Mouse (Mus musculus) B cell, adult (primary cell): ENCODE measurements around the gene Slc5a6. TPM values are rescaled to one million over a fixed set of nuclear protein-coding genes. Genes with fewer than 3 reads are reported as not detected.

ENCODE experiments used
- total RNA-seq: library from RNA; stranded (reverse); gene quantifications from 4 replicates; pipeline ENCODE4 v1.2.4, GENCODE M21; 2023; ENCODE audit not compliant: inconsistent age

Gene Slc5a6
- 9.7 to 14.3 TPM (median 10.6 TPM) in 4 replicates for total RNA-seq

DNA sequence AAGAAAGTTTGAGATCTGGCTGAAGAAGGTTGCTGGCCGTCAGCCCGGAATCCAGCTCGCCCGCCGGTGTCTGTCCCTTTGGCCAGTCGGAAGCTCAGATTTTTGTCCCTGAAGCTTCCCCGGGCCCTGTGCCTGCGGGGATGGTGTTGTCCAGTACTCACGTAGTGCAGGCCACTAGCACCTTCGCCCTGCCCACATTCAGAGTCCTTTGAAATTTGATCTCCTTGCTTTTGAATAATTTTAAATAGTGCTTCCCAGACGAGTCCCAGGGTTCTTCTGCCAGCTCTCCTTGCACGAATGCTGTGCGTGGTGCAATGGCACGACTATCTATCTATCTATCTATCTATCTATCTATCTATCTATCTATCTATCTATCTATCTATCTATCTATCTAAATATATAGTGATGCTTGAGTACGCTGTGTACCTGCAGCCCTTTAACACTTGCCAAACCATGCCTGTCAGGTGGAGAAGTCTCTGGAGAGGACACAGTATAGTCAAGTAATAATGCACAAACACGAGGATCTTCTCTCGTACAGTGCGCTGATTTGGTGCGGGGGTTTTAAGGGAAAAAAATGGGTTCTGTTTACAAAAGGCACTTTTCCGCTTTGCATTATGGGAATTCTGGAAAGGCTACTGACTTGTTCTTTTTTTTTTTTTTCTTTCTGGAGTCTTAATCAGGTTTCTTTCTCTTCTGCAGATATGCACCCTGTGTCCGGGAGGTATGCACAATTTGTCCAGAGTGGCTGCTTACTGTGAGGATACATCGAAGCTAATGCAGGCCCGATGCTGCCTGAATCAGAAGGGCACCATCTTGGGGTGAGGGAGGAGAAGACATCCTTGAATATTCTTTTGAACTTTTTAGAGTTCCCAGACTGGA, at the start of gene Slc5a6:
Slc5a6 (minus strand) TSS at position 162 of the 879 bp plus-strand sequence.

GRCm38 (mm10) chr5:31054261-31055215, 5.8 kb upstream of the Slc5a6 start, which contains the start of gene Cad:
Cad (plus strand) TSS chr5:31054780.

GRCm38 (mm10) chr5:31047848-31048762, 619 bp downstream of the Slc5a6 start, which contains the start of gene Atraid:
Atraid (plus strand) TSS chr5:31048312.

Other genes with a start within 250 kb of the Slc5a6 start
- 7.1 to 8.0 TPM (median 7.9 TPM) in 4 replicates for gene Mapre3, start 234.3 kb downstream of the Slc5a6 start, total RNA-seq
- gene Tmem214, start 180.9 kb downstream of the Slc5a6 start, total RNA-seq: 41.6 to 48.8 TPM (median 46.7 TPM) in 4 replicates
- gene Agbl5, start 160.2 kb downstream of the Slc5a6 start, total RNA-seq: 16.6 to 22.1 TPM (median 20.9 TPM) in 4 replicates
- gene Ost4, start 141.1 kb downstream of the Slc5a6 start, total RNA-seq: 159 to 190 TPM (median 185 TPM) in 4 replicates
- gene Emilin1, start 135.5 kb downstream of the Slc5a6 start, total RNA-seq: 0.94 to 2.2 TPM (median 1.3 TPM) in 4 replicates
- 11.8 to 19.5 TPM (median 13.3 TPM) in 4 replicates for gene Khk, start 127.5 kb downstream of the Slc5a6 start, total RNA-seq
- gene Cgref1, start 103.3 kb downstream of the Slc5a6 start, total RNA-seq: not detected in 4 replicates
- gene Preb, start 88.6 kb downstream of the Slc5a6 start, total RNA-seq: 173 to 178 TPM (median 174 TPM) in 4 replicates
- 0.16 TPM in 1 of 4 replicates, not detected in the others for gene Tcf23, start 80.3 kb downstream of the Slc5a6 start, total RNA-seq
- 34.7 to 50.5 TPM (median 41.7 TPM) in 4 replicates for gene Atraid, start 612 bp downstream of the Slc5a6 start, total RNA-seq
- gene Cad, start 5.9 kb upstream of the Slc5a6 start, total RNA-seq: 57.4 to 64.3 TPM (median 61.9 TPM) in 4 replicates
- gene Dnajc5g, start 57.4 kb upstream of the Slc5a6 start, total RNA-seq: not detected in 4 replicates
- gene Slc30a3, start 59.3 kb upstream of the Slc5a6 start, total RNA-seq: 0.22 to 1.9 TPM (median 0.54 TPM) in 3 of 4 replicates, not detected in the other
- gene Trim54, start 67.8 kb upstream of the Slc5a6 start, total RNA-seq: not detected in 4 replicates
- gene Ucn, start 89.9 kb upstream of the Slc5a6 start, total RNA-seq: not detected in 4 replicates
- 16.5 to 23.3 TPM (median 19.8 TPM) in 4 replicates for gene Mpv17, start 105.3 kb upstream of the Slc5a6 start, total RNA-seq
- gene Gm29609, start 131.0 kb upstream of the Slc5a6 start, total RNA-seq: 3.2 to 5.6 TPM (median 4.2 TPM) in 4 replicates
- 171 to 195 TPM (median 190 TPM) in 4 replicates for gene Gtf3c2, start 131.2 kb upstream of the Slc5a6 start, total RNA-seq
- 74.9 to 85.8 TPM (median 84.0 TPM) in 4 replicates for gene Snx17, start 144.3 kb upstream of the Slc5a6 start, total RNA-seq
- gene Eif2b4, start 144.5 kb upstream of the Slc5a6 start, total RNA-seq: 33.8 to 58.0 TPM (median 38.8 TPM) in 4 replicates
- 62.3 to 67.0 TPM (median 65.8 TPM) in 4 replicates for gene Zfp513, start 153.4 kb upstream of the Slc5a6 start, total RNA-seq
- gene Ppm1g, start 171.8 kb upstream of the Slc5a6 start, total RNA-seq: 154 to 202 TPM (median 169 TPM) in 4 replicates
- 314 to 335 TPM (median 321 TPM) in 4 replicates for gene Nrbp1, start 191.9 kb upstream of the Slc5a6 start, total RNA-seq
- 2.1 TPM in 1 of 4 replicates, not detected in the others for gene Gm9970, start 192.3 kb upstream of the Slc5a6 start, total RNA-seq
- gene Krtcap3, start 202.8 kb upstream of the Slc5a6 start, total RNA-seq: 24.1 to 29.7 TPM (median 27.2 TPM) in 4 replicates
- gene Ift172, start 242.2 kb upstream of the Slc5a6 start, total RNA-seq: 41.2 to 51.7 TPM (median 48.7 TPM) in 4 replicates
- gene Fndc4, start 247.2 kb upstream of the Slc5a6 start, total RNA-seq: 1.00 to 4.6 TPM (median 2.9 TPM) in 4 replicates
- 0.35 TPM in 1 of 4 replicates, not detected in the others for gene Gckr, start 248.5 kb upstream of the Slc5a6 start, total RNA-seq